Mouse (Mus musculus) G1E (cell line): Measurements from ENCODE around the gene Cers6.
A peak's percentile ranks its signal among the peaks of the same experiment; 100 is the strongest.

Experiments used
- CTCF ChIP-seq: IDR thresholded peaks from 2 replicates; pipeline ENCODE4 v1.5.1; 2012; ENCODE audit warnings: low read depth, low read length, inconsistent platforms, mixed read lengths
- GATA1 ChIP-seq: IDR thresholded peaks from 2 replicates; pipeline ENCODE4 v1.6.1; 2012; ENCODE audit warnings: borderline replicate concordance, low read length, inconsistent platforms, mixed read lengths
- GATA2 ChIP-seq: IDR thresholded peaks from 2 replicates; pipeline ENCODE4 v1.6.1; 2012; ENCODE audit warnings: low read depth, low read length, inconsistent platforms, borderline replicate concordance
- POLR2AphosphoS5 ChIP-seq: IDR thresholded peaks from 2 replicates; pipeline ENCODE4 v1.6.1; 2012; ENCODE audit warnings: low read depth, low read length, inconsistent platforms; ENCODE audit not compliant: insufficient replicate concordance
- TAL1 ChIP-seq: conservative IDR thresholded peaks from 2 replicates; pipeline ENCODE4 v1.6.1; 2012; ENCODE audit warnings: low read depth, low read length, inconsistent platforms, mixed read lengths

DNA sequence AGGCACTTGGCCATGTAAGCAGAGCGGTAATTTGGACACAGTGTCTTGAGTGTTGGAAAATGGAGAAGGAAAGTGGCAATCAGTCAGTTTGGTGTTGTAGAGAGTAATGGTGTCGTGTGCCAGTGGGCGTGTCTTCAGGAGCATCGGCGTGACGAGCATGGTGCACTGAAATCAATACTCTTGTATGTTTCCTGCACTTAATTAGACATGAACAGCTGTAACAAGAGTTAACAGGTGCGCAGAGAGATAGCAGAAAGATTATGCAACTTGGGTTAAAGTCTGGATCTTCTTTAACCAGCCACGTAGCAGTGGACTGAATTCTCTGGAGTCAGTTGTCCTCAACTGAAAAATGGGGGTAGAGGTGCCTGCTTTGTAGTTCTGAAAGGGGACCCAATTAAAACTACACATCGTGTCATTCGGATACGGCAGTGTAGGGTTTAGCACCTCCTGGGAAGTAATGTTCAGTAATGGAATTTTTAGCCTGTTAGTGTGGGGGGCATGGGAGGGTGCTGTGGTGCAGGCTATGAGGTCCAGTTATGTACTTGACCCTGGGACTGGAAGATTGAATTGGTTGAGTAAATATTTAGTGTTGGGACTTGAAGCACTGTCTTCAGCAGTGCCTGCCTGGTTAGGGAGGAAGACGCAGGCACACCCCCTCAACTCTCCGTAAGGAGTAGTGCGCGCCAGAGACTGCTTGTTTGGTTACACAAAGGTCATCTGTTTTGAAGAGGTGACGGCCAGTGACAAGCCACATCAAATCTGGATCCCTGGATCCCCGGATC lies 9.9 kb downstream of the Cers6 start:
- TF ChIP-seq CTCF (no peak), GATA1 (no peak), GATA2 (no peak), POLR2AphosphoS5 (no peak), TAL1 (peak; percentile 78)
